Mouse (Mus musculus): ENCODE measurements around the gene B3gnt8.
A peak's percentile ranks its signal among the peaks of the same experiment; 100 is the strongest.

B3gnt8 gene

DNA sequence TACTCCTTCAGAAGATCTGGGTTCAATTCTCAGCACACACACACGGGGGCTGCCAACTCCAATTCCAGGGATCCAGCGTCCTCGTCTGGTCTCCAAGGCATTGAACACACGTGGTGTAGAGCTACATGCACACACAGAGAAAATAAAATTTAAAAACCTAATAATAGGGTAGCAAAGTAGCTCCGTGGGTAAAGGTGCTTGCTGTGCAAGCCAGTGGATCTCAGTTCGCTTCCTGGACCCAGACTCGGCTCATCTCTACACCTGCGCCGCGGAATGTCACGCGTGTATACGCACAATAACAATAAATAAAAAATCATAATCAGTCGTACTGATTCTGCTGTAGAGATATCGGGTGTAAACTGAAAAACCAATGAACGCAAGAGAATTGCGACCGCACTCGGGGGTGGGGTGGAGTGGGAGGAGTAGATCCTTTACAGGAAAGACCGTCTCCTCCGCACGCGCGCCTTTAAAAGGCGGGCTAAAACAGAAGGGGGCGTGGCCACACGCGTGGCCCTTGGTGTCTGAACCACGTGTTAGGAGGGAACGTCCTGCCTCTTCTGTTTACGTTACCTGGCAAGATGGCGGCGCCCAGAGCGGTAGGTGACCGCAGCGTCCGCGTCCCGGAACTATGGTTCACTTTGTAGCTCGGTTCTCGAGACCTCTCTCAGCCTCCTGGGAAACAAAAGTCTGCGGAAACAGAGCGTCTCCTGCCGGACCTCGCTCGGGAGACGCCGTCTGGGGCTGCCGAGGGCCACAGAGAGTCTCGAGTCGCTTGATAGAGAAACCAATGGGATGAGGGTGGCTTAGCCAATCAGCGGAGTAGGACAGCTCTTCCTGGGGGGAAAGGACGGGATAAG lies 7.4 kb upstream of the B3gnt8 start, which contains the start of gene Dmac2:
TSS of gene Dmac2 (plus strand) at position 550 of the 857 bp plus-strand sequence.
- DNase-seq (ENCODE audit: low read depth, low spot score) = peak; percentile 88

DNA sequence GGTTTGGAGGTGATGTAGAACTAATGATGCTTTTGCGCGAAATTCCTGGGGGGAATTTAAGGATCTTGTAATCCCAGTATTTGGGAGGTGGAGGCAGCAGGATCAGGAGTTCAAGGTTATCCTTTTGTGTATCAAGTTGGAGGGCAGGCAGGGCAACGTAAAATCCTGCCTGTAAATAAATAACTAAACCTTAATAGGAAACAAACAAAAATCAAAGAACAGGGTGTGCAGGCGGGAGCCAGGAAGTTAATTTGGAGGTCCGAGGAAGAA lies 6.8 kb upstream of the B3gnt8 start:
- no peak for DNase-seq (ENCODE audit: low read depth, low spot score)

DNA sequence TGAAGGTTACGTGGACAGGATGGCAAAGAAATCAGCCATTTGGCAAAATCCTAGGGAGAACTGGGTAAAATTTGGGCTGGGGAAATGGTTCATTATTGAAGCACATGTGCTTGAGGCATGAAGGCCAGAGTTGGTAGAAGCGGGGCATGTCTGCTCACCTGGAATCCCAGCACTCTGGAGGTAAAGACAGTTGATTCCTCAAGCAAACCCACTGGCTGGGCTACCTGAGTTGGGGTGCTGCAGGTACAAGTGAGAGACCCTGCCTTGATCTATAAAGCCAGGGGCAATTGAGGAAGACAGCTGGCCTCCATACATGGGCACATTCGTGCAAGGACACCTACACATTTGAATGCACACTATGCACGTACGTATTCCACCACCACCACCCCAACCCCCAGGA lies 6.4 kb upstream of the B3gnt8 start:
- DNase-seq (ENCODE audit: low read depth, low spot score) = no peak

DNA sequence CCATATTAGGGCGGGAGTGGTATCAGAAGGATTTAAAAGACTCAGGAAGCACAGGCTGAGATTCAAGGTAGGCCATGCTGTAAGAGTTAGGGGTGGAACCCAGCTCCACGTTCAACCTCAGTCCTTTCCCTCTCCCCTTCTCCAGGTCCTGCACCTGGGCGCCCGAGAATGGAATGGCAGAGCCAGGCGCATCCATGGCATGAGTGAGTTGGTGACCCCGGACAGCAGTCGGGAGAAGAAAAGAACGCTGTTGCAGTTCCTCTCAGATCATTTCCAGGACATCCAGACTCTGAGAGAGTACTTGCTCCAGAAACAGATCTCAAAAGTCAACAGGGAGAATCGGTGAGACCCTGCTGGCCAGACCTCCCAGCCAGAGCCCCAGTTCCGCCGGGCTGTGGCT lies 5.7 kb upstream of the B3gnt8 start:
- DNase-seq (ENCODE audit: low read depth, low spot score) = no peak

DNA sequence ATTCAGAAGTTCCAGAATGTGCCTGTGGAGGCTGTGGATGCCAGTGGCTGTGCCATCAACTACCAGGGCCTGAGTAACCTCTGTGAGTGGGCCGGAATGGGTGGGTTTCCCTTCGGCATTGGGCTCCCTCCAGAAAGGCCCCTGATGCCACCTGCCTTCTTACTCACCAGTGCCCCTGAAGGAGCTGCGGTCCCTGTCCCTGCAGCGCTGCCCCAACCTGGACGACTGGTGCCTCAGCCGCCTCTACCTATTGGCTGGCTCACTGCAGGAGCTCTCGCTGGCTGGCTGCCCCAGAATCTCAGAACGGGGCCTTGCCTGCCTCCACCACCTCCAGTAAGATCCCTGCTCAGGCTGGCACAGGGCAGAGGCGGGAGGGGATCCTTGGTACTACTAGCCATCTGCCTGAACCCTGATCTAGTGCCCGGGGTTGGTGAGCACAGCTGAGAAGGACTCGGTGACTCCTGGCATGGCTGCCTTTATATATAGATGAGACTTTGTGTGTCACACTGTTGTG lies 2.5 kb upstream of the B3gnt8 start:
- DNase-seq (ENCODE audit: low read depth, low spot score) = no peak

DNA sequence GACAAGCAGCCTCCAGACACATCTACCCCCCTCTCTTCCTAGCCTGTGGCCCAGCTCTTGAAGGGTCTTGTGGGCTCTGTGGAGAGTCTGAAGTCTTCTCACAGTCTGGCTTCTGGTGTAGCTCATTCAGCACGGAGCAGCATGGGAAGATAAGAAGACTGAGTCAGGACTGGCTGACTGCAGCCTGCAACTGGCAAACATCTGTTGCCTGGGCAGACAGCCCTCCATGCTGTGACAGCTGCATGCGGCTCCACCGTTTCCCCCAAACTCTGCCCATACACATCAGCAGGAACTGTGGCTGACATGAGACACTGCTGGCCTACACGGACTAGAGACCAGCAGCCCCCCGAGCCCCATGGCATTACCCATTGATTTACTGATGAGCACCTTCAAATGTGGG lies 1.6 kb upstream of the B3gnt8 start:
- no peak for DNase-seq (ENCODE audit: low read depth, low spot score)

DNA sequence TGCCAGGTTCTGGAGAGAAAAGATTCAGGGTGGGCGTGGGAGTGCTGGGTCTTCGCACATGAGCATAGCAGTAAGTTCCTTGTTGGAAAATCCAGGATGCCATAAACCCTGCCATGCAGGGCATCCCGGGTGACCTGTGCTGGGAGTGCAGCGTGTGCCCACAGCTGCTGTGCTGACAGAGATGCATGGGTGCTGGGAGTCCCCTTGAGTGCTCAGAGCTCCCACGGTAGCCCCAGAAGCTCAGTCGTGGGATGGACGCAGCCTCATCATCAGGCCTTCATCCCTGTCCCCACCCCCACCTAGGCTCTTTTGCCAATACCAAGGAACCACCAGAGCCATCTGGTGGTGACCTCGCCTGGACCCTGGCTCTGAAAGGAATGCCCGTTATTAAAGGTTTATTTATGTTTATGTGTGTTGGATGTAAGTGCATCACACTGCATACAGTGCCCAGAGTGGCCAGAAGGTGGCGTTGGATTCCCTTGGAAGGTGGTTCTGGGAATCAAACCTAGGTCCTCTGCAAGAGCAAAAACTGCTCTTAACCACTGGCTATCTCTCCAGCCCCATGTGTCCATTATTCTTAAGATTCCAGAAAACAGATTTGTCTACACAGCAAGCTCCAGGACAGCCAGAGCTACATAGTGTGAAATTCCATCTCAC lies 732 bp upstream of the B3gnt8 start:
- no peak for DNase-seq (ENCODE audit: low read depth, low spot score)

DNA sequence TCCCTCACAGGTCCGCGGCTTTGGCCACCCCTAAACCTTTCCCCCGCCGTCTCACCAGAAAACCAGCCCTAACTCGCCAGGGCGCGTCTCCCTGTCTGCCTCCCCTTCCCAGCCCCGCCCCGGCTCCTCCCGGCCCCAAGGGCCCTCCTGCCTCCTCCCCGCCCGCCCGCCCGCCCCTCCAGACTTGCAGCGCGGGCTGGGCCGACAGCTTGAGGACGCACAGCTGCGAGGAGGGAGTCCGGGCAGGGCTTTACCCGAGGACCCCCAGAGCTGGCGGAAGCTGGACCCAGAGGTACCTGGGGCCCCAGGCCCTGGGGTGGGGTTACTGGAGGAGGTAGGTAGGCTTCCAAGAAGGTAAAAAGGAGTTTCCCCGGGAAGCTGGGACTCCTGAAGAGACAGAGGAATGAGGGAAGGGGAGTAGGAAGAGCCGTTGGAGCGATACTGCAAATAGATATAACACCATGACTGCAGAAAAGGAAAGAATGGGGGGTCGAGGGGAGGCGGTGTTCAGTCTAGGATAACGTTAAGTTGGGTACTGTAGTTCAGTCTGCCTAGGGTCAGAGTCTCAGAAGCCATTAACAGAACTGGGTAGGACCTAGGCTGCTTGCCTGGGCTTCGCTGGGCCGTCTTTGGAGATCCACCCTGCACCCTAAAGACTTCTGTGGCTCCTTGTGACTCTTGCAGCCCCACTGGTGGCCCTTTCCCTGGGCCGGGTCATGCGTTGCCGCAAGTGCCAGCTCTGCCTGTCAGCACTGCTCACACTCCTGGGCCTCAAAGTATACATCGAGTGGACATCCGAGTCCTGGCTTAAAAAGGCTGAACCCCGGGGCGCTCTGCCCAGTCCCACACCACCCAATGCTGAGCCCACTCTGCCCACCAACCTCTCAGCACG lies 1.2 kb downstream of the B3gnt8 start:
- DNase-seq (ENCODE audit: low read depth, low spot score) = no peak

DNA sequence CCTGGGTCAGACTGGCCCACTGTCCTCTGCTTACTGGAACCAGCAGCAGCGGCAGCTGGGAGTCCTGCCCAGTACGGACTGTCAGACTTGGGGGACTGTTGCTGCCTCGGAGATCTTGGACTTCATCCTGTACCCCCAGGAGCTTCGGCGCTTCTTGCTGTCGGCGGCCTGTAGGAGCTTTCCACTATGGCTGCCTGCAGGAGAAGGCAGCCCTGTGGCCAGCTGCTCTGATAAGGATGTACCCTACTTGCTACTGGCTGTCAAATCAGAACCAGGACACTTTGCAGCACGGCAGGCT lies 1.8 kb downstream of the B3gnt8 start:
- DNase-seq (ENCODE audit: low read depth, low spot score) = no peak

DNA sequence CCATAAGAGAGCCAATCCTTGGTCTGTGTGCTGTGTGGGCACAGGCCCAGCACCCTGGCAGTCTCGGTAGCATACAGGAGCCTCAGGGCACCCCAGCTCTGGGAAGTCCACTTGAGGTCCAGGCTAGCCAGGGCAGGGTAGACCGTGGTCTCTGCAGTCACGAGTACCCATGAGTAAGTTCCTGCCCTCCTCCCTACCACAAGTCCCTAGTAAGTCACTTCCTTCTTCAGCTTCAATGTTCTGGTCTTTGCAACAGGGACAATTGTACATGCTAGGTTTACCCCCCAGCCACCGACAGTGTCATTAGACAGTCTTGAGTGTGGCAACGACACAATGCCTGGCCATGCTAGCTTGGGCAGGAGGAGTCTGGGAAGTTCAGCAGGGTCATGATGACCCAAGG lies 6.2 kb downstream of the B3gnt8 start:
- no peak for DNase-seq (ENCODE audit: low read depth, low spot score)

DNA sequence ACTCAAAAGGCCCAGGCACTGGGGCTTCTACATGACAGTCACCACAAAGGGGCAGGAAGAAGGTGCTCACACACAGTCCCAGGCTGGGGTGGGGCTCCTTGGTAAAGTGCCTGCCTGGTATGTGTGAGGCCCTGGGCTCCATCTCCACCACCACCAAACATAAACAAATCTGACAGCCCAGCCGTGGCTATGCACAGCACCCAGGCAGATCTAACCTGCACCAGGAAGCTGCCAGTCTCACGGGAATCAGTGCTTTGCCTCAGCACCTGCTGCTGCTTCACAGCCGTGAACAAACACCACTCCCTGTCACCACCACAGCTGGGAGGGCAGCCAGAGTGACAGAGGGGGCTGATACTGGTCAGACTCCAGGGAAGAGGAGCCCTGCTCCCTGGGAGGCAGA lies 9.9 kb downstream of the B3gnt8 start:
- no peak for DNase-seq (ENCODE audit: low read depth, low spot score)

DNA sequence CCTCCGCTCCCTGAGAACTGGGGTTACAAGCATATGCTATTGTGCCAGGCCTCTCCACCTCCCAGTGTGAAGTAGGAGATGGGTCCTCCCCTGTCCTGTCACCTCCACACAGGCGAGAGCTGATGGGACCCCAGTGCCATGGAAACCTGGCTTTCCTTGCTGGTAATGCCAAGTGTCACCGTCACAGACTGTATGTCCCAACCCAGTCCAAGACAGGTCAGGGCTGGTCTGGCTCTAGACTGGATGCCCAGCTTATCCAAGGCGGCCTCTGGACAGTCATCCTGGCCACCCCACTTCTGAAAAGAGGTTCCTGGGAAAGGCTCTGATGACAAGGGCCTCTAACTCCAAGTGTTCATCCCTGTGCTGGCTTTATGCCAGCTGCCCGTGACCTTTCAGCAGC lies 10.6 kb downstream of the B3gnt8 start:
- DNase-seq (ENCODE audit: low read depth, low spot score) = no peak

DNA sequence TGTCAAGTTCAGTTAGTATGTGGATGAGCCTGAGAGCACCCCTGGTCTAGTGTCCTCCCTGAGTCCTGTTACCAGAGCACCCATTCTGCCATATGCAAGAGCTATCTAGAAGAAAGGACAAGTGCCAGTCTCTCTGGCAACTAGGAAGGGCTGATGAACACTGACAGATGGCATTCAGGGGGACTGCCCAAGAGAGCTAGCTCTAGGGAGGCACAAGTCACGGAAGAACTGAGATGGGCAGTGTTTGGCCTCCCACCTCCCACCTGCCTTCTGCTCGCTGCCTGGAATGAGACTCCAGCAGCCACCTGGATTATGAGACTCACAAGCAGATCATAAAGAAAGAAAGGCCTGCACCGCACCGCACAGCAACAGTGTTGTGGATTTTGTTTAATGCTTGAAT lies 13.3 kb downstream of the B3gnt8 start:
- DNase-seq (ENCODE audit: low read depth, low spot score) = no peak

DNA sequence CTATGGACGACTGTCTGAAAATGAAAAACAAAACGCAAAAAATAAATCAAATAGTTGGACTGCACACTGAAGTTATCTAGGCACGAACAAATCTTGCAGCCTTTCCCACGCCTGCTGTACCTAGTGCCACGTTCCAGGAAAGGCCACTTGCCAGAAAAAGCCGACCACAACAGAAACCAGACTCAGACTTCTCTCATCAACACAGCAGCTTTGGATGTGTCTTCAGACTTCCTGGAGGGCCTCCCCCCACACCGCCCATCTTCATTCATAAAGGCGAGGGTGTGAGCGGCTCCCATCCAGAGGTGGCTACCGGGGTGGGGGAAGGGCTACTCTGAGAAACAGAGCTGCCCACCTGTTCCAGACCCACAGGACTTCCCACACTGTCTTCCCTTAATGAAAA lies 17.7 kb downstream of the B3gnt8 start:
- no peak for DNase-seq (ENCODE audit: low read depth, low spot score)

DNA sequence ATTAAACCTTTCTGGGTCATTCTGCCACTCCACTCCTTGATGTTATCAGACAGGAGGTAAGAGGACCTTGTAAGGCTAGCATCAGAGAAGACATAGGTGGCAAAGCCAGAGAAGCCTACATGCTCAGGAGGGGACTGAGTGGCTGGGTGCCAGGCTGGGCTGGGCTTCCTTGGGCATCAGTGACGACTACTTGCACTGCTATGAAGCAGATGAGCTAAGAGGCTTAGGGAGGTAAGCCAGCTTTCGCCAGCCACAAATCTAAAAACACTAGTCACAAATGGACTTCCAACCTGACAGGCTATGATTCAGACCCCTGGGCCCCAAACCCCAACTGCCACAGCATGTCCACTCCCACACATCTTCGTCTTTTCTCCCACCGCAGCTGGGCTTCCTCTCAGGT lies 18.2 kb downstream of the B3gnt8 start:
- DNase-seq (ENCODE audit: low read depth, low spot score) = peak; percentile 57

DNA sequence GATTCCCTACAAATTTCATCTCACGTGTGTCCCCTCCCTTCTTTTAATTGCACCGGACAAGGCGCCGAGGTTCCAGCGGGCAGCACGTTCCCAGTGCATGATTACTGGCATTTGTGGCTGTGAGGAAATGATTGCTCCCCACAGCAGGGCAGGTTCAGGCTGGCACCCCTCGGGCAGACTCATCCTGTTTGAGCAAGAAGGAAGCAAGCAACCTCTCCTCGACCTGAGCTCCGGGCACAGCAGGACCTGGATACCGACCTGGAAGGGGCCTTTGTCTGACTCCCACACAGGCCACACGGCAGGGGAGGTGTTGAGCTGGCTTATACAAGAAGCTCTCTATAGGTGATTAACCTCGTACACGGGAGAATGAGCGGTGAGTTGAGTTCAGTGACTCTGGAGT lies 18.6 kb downstream of the B3gnt8 start:
- no peak for DNase-seq (ENCODE audit: low read depth, low spot score)

DNA sequence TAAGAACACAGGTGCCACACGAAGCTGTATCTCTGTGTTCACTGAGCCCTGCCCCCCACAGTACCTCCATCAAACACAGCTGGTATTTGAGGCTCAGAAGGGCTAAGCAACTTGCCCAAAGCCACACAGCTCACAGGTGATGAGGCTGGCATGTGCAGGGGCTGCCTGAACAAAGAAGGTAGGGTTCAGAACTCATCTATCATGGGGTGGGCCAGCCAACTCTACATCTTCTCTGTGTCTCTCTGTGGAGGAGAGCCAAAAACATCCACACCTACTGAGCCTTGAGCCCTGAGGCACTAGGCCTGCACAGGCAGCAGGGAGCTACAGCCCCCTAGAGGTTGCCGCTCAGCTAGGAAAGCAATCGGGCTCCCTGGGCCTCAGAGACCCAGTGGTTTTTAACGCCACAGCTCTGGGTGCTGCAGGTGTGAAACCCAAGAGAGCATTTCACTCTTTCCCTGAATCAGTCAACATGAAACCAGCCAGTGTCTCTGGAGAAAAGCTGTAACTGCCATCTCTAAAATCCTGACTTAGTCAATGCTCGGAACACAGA lies 21.2 kb downstream of the B3gnt8 start:
- no peak for DNase-seq (ENCODE audit: low read depth, low spot score)

DNA sequence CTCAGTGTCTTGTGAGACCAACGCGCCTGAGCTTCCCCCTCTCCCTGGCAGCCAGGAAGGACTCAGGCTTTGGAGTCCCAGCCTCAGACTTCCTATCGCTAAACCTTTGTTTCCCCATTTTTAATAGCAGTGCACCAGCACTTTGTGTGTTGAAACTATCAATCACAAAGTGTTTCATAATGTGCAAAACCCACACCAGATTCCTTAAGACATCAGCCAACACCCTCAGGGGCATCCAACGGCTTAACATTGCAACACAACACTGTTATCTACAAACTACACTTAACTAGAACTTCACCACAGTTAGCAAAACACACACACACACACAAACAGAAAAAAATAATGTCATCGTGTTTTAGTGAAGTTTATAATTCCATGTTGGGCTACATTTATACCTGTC lies 23.4 kb downstream of the B3gnt8 start:
- DNase-seq (ENCODE audit: low read depth, low spot score) = no peak

DNA sequence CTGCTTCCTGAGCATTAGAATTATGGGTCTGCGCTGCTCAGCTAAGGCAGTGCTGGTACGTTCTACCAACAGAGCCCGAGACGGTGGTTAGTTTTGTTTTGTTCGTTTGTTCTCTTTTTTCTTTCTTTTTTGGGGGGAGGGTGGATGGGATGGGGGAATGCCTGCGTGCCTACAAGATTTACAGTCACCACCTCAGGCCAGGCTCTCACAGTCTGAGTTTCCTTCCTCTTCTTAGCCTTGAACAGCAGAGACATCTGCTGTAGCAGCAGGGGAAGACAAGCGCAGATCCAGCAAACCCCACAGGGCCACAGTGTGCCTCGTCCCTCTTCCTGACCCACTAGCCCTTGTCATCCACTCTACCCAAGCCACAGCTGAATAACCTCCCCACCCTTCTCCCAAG lies 24.8 kb downstream of the B3gnt8 start:
- no peak for DNase-seq (ENCODE audit: low read depth, low spot score)

DNA sequence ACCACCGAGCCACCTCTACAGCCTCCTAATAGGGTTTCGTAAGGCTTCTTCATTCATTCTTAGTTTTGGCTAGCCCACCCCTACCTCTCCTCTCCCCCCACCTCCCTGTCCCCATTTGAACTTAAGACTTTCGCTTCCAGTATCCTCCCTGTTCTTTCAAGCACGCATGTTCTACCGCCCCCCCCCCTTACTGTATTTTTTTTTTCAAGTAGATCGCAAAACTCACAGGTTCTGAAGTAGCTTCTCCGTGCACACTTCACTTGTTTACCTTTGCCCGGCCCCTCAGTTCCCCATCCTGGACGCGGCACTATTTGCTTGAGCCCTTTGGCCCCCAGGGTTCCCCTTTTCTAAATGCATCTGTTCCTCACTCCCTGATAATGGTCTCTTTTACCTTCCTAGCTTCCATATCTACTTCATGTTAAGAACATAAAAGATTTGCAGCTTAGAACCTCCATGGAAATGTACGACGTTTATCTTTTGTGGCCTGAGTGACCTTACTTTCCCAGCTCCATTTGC lies 25.8 kb downstream of the B3gnt8 start:
- DNase-seq (ENCODE audit: low read depth, low spot score) = no peak

DNA sequence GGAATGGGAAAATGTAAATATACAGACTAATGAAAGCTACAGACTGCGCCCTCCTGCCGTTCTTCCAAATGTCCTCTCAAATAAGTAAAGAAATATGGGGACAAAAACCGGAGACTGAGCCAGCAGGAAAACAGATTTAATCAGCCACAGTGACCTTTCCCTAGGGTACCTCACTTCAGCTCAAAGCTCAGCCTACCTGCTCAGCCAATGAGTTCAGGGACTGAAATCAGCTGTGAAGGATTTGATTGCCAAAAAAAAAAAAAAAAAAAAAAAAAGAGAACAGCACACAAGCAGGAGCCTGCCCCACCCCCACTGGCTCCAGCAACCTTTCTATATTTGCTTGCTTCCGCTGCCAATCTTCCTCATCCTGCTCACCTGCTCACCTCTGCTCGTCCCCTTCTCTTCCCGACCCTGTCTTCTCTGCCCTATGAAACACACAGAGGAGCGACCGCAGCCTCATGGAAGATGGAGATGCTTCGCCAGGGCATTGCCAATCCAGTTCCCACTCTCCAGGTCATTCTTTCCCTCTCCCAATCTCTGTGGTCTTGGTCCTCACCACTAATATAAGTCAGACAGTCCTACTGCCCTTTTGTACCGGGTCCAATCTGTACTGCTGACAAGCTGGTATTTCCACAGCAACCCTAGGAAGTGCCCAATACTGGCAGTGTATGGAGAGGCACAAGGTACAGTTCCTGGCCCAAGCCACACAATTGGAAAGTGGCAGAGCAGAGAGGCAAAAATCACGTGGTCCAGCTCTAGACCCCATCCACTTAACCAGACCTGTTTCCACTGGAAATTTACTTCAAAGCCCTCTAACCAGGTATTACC lies 29.4 kb downstream of the B3gnt8 start:
- no peak for DNase-seq (ENCODE audit: low read depth, low spot score)
